Mouse (Mus musculus) MEL (cell line): ENCODE results near the gene Gpc5.

Experiments used
- CHD1 ChIP-seq: IDR thresholded peaks from 2 replicates; pipeline ENCODE4 v1.6.1; 2012; ENCODE audit warnings: low read depth, mild to moderate bottlenecking, inconsistent platforms, low read length, improper control_type of control experiment
- CHD2 ChIP-seq: IDR thresholded peaks from 2 replicates; pipeline ENCODE4 v1.6.1; 2011; ENCODE audit warnings: low read length, improper control_type of control experiment
- EP300 ChIP-seq, 2 experiments: IDR thresholded peaks; 2 replicates each; pipeline ENCODE4 v1.6.1; 2011; ENCODE audit warnings: improper control_type of control experiment in 2 of 2, low read length in 2 of 2, low read depth in 1 of 2, mild to moderate bottlenecking in 1 of 2

GRCm38 (mm10) chr14:116162586-116162985 lies 1070.6 kb downstream of the Gpc5 start:
- no peak for TF ChIP-seq EP300 (IDR thresholded peaks at IDR 0.05; ENCODE audit: low read depth in 1 of 2, low read length in 2 of 2)
- no peak for TF ChIP-seq CHD1
- TF ChIP-seq CHD2, result no peak
